ENCODE assay signal across 13 mouse cellular contexts in genomic region chr9:79605722-79606121, GRCm38 (mm10).
DNase-seq lines count a peak whose midpoint lies in the region; ATAC-seq lines count a peak whose summit lies in the region.
"Had no signal": no experiment of that assay in that cellular context is flagged by ENCODE, and none has a peak within 500 bp of the region (broad histone marks: within the 10 kb centered on the region; RNA-seq: fewer than 3 reads in every experiment).

No protein-coding gene starts in this region.

- H3K9ac ChIP-seq in hindbrain, embryonic 12.5 days = no peak overlapping the region
- no peak overlapping the region for H3K9ac ChIP-seq in hindbrain, embryonic 14.5 days
- H3K9ac ChIP-seq in forebrain, embryonic 15.5 days (replicated peaks) = no peak overlapping the region
- no peak overlapping the region for H3K9ac ChIP-seq in midbrain, embryonic 14.5 days (replicated peaks; ENCODE audit: low read length)
- H3K9ac ChIP-seq in kidney, embryonic 15.5 days = no peak overlapping the region
- H3K9ac ChIP-seq: liver, embryonic 14.5 days had no signal

- no peak overlapping the region for H3K27ac ChIP-seq in hindbrain, embryonic 12.5 days
- no peak overlapping the region for H3K27ac ChIP-seq in hindbrain, embryonic 14.5 days
- H3K27ac ChIP-seq in forebrain, embryonic 15.5 days (replicated peaks) = no peak overlapping the region
- H3K27ac ChIP-seq in midbrain, embryonic 14.5 days (replicated peaks; ENCODE audit: low read depth, low read length) = no peak overlapping the region
- no peak overlapping the region for H3K27ac ChIP-seq in kidney, embryonic 15.5 days
- H3K27ac ChIP-seq: liver, embryonic 14.5 days had no signal

- no peaks in the 10 kb centered on the region for H3K36me3 ChIP-seq in hindbrain, embryonic 12.5 days
- H3K36me3 ChIP-seq in hindbrain, embryonic 14.5 days (replicated peaks; ENCODE audit: control insufficient read depth, insufficient read depth) = no peaks in the 10 kb centered on the region
- no peaks in the 10 kb centered on the region for H3K36me3 ChIP-seq in forebrain, embryonic 15.5 days
- no peaks in the 10 kb centered on the region for H3K36me3 ChIP-seq in midbrain, embryonic 14.5 days (ENCODE audit: control insufficient read depth, insufficient read depth, low read length)
- no peaks in the 10 kb centered on the region; the same call in 1 of the 2 replicates for H3K36me3 ChIP-seq in kidney, embryonic 15.5 days

- WGBS in hindbrain, embryonic 12.5 days = 31% methylated on average over 5 of the region's 5 CpGs
- 17% methylated on average over 5 of the region's 5 CpGs for WGBS in hindbrain, embryonic 14.5 days
- WGBS in forebrain, embryonic 15.5 days = under 1% methylated on average over 5 of the region's 5 CpGs
- WGBS in midbrain, embryonic 14.5 days = 12% methylated on average over 5 of the region's 5 CpGs
- WGBS in kidney, embryonic 15.5 days = 74% methylated on average over 5 of the region's 5 CpGs

- H3K27me3 ChIP-seq in hindbrain, embryonic 12.5 days = peaks cover 14% of the 10 kb centered on the region
- 0 out of 2 replicates have a peak, but pooled peaks cover 3% of the 10 kb centered on the region for H3K27me3 ChIP-seq in hindbrain, embryonic 14.5 days (ENCODE audit: control insufficient read depth, insufficient read depth, low read length)
- no peaks in the 10 kb centered on the region; the same call in 1 of the 2 replicates for H3K27me3 ChIP-seq in forebrain, embryonic 15.5 days
- no peaks in the 10 kb centered on the region for H3K27me3 ChIP-seq in midbrain, embryonic 14.5 days (ENCODE audit: control insufficient read depth, insufficient read depth, low read length)
- no peaks in the 10 kb centered on the region for H3K27me3 ChIP-seq in kidney, embryonic 15.5 days

- ATAC-seq in hindbrain, embryonic 12.5 days (ENCODE audit: low FRiP score) = peak; percentile 54; the same call in 1 of the 2 replicates
- ATAC-seq in hindbrain, embryonic 14.5 days (ENCODE audit: low FRiP score) = no peak
- ATAC-seq in forebrain, embryonic 15.5 days (replicated peaks) = peak; percentile 70
- ATAC-seq in midbrain, embryonic 14.5 days (ENCODE audit: low FRiP score, low TSS enrichment) = no peak
- no peak for ATAC-seq in kidney, embryonic 15.5 days (replicated peaks; ENCODE audit: low FRiP score)

- no peak overlapping the region for H3K4me3 ChIP-seq in hindbrain, embryonic 12.5 days
- no peak overlapping the region for H3K4me3 ChIP-seq in hindbrain, embryonic 14.5 days (replicated peaks; ENCODE audit: low read length)
- no peak overlapping the region for H3K4me3 ChIP-seq in forebrain, embryonic 15.5 days
- H3K4me3 ChIP-seq in midbrain, embryonic 14.5 days (replicated peaks; ENCODE audit: low read depth, low read length) = no peak overlapping the region
- no peak overlapping the region for H3K4me3 ChIP-seq in kidney, embryonic 15.5 days (replicated peaks)

- no peaks in the 10 kb centered on the region for H3K9me3 ChIP-seq in hindbrain, embryonic 12.5 days (replicated peaks)
- no peaks in the 10 kb centered on the region for H3K9me3 ChIP-seq in hindbrain, embryonic 14.5 days (ENCODE audit: control insufficient read depth, low read length)
- H3K9me3 ChIP-seq in forebrain, embryonic 15.5 days = no peaks in the 10 kb centered on the region
- no peaks in the 10 kb centered on the region for H3K9me3 ChIP-seq in midbrain, embryonic 14.5 days (ENCODE audit: control insufficient read depth, low read length)
- no peaks in the 10 kb centered on the region for H3K9me3 ChIP-seq in kidney, embryonic 15.5 days (replicated peaks)

- H3K4me2 ChIP-seq in hindbrain, embryonic 12.5 days (replicated peaks) = no peak overlapping the region
- H3K4me2 ChIP-seq in hindbrain, embryonic 14.5 days (replicated peaks) = no peak overlapping the region
- no peak overlapping the region for H3K4me2 ChIP-seq in forebrain, embryonic 15.5 days (replicated peaks)
- no peak overlapping the region for H3K4me2 ChIP-seq in midbrain, embryonic 14.5 days (ENCODE audit: low read length)
- no peak overlapping the region for H3K4me2 ChIP-seq in kidney, embryonic 15.5 days

- H3K4me1 ChIP-seq in hindbrain, embryonic 12.5 days = no peaks in the 10 kb centered on the region
- 0 out of 2 replicates have a peak, but pooled peaks cover 5% of the 10 kb centered on the region for H3K4me1 ChIP-seq in hindbrain, embryonic 14.5 days (replicated peaks; ENCODE audit: control insufficient read depth, insufficient read depth, low read length)
- peaks cover 9% of the 10 kb centered on the region for H3K4me1 ChIP-seq in forebrain, embryonic 15.5 days
- peaks cover 8% of the 10 kb centered on the region; the same call in 1 of the 2 replicates for H3K4me1 ChIP-seq in midbrain, embryonic 14.5 days (ENCODE audit: control insufficient read depth, insufficient read depth, low read length)
- no peaks in the 10 kb centered on the region for H3K4me1 ChIP-seq in kidney, embryonic 15.5 days

- DNase-seq in hindbrain, embryonic 14.5 days (ENCODE audit: low spot score) = no peak
- DNase-seq in brain, adult 2 months (ENCODE audit: low read depth, low spot score) = peak; percentile 36
- DNase-seq in midbrain, embryonic 14.5 days = peak; percentile 44
- DNase-seq in thymus, postnatal 36 days = no peak
- DNase-seq in layer of hippocampus, adult 18-20 months (ENCODE audit: low spot score in 2 of 2) = no peak
- DNase-seq: cerebellum, postnatal 14 days; kidney, adult 11 months; right cerebral cortex, adult 18-20 months; thymus, postnatal 25 days had no signal

Comparison
In these comparisons a context has a peak if more than half of its experiments do, and no peak if none do; other contexts are left out.
1. ATAC-seq: peak in hindbrain, embryonic 12.5 days (single experiment) and forebrain, embryonic 15.5 days (single experiment); none in hindbrain, embryonic 14.5 days (single experiment), midbrain, embryonic 14.5 days (single experiment) and kidney, embryonic 15.5 days (single experiment).
2. DNase-seq: peak in brain, adult 2 months (single experiment) and midbrain, embryonic 14.5 days (single experiment); none in hindbrain, embryonic 14.5 days (single experiment), thymus, postnatal 36 days (0 of 2) and layer of hippocampus, adult 18-20 months (0 of 2).